Mouse (Mus musculus): ENCODE measurements around the gene Uchl4. TPM values are rescaled to one million over a fixed set of nuclear protein-coding genes. Genes with fewer than 3 reads are reported as not detected.
"Not testable (repeated sequence)": the region's sequence is repeated elsewhere in the genome, so short reads cannot be mapped to it uniquely, and the experiment has no call there.

The Uchl4 gene
- total RNA-seq, 4 experiments from 2014 or later, result 2.8 to 3.7 (median 3.2) TPM

DNA sequence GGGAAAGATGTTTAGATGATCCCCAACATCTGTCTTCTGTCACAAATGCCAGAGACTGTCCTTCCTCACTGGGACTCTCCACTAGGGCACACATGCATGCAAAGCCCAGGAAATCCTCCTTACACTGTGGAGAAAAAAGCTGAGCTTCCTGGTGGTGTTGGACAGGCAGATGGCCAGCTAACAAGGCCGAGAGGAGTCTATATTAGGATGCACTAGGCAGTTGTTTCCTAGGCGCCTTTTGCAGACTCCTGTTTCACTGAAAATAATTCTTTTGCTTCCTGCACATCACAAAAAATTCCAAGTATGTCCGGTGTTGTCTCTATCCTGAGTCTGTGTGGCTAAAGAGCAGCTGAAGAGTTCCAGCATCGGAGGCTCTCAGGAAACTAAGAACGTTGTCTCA, 3.8 kb upstream of the Uchl4 start:
- peak; percentile 37 for DNase-seq (ENCODE audit: low spot score)

GRCm38 (mm10) chr9:64231674-64232073, 3.3 kb upstream of the Uchl4 start:
- DNase-seq (ENCODE audit: low spot score), result no peak

DNA sequence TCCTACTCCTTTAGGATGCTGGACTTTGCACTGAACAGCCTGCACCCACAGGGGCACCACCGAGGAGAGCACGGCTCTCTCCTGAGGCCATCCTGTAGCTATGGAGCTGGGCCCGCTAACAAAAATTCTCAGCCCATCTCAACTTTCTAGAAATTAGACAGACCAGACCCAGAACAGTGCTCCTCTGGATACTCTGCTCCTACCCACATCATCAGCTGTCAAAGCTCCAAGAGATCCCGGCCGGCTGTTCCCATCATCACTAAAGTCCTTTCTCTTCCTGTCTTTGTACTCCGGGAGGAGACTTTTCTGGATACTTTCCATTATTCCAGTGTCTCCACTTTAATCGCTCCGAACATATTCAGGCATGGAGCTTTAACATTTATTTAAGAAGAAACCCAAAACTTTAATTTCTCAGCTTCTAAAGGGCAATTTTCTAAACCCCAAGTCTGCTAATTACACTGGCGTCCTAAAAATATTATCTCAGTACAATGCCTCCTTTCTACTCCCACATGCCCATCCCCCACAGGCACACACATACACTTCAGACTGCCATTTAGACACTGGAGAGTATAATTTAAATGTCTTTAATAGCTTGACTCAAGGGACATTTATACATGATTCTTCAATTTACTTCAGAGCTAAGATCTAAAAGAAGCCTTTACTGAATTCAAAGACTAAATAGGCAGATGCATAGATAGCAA, 2.6 kb upstream of the Uchl4 start:
- peak; percentile 50 for DNase-seq (ENCODE audit: low spot score)

DNA sequence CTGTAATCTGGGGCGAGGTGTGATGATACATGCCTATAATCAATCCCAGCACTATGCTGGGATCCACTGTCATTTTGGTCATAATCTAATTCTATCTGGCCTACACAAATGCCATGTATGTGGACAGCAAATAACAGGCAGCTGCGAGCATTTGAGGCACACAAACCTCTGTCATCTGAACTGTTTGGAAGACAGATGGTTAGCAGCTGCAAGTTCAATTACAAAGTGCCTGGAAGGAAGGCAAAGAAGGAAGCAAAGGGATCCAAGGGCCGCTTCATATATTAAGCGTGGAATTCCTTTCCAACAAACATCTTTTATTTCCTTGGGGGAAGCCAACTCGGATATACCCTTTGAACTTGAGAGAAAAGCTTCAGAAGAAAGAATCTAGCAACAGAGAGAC, 1.3 kb upstream of the Uchl4 start:
- DNase-seq (ENCODE audit: low spot score), result no peak

DNA sequence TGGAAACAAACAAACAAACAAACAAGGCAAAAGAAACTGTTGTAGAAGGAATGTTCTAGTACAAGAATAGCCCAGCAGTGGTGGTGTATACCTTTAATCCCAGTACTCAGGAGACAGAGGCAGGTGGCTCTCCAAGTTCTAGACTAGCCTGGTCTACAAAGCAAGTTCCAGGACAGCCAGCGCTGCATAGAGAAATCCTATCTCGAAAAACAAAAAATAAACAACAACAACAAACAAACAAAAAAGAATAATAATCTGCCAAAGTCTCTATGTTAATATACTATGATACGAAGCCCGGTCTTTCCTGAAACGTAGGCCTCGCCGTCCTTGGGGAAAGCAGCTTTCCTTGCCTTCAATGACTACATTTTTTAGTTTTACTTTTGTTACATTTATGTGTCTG, 1.1 kb downstream of the Uchl4 start:
- DNase-seq (ENCODE audit: low spot score), result no peak

DNA sequence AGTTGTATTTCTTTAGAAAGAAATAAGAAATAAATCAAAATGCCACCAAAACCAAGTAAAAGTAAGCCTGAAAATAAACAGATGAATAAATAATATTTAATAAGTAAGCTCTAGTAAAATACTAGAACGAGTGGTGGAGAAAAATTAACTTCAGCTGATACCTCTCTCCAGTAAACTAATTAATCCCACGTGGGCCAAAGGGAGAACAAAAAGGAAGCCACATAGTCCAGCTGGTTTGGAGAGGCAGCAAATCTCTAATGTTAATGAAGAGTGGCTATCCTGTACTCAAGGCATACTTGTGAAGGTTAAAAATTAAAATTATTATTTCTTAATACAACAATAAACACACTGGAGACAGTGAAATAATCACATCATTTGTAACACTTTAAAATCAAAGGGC, 5.1 kb downstream of the Uchl4 start:
- no peak for DNase-seq (ENCODE audit: low spot score)

GRCm38 (mm10) chr9:64240681-64241080, 5.7 kb downstream of the Uchl4 start:
- DNase-seq (ENCODE audit: low spot score), result no peak

DNA sequence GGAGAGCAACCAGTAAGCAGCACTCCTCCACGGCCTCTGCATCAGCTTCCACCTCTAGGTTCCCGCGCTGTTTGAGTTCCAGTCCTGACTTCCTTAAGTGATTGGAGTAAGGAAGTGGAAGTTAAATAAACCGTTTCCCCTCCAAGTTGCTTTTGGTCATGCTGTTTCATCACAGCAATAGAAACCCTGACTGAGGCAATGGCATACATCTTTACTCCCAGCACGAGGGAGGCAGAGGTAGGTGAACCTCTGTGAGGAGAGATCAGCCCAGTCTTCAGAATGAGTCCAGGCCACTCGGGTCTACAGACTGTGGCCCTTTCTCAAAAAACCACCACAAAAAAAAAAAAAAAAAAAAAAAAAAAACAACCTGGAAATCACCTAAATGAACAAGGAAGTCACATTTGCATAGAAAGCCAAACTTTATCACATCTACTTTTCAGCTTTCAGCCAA, 7.4 kb downstream of the Uchl4 start:
- no peak for DNase-seq (ENCODE audit: low spot score)

DNA sequence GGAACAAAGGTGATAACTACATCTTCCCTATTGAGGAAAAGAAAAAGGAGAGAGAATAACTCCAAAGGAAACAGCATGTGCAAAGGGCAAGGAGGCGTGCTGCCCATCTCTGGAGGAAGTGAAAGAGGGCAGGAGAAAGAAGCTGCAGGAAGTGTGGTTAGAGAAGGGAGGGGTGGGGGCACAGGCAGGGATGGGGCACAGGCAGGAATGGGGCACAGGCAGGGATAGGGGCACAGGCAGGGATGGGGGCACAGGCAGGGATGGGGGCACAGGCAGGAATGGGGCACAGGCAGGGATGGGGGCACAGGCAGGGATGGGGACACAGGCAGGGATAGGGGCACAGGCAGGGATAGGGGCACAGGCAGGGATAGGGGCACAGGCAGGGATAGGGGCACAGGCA, 14.4 kb downstream of the Uchl4 start:
- no peak for DNase-seq (ENCODE audit: low spot score)

DNA sequence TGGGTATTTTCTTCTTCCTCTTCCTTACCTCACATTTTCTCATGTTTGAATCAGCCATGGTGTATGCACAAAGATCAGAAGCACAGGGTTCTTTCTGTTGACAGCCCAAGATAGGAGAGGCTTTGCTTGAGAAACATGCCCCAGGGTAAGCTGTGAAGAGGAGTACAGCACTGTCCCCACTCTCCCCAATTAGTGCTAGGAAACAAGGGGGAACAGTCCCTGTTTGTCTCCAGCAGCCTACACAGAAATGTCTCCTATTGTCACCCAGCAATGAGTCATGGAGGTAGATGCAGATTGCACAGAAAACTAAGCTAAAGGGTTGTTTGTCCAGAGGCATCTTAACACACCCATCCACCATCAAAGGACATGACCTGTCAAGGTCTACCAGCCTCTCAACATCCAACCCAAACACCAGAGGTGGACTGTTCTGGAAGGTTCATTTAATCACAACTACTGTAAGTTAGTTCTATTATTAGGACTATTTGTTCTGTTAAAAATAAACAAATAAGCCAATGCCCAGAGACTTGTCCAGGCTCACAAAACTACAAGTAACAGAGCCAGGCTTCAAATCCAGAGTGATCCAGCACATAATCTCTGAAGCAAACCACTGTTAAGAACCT, 15.2 kb downstream of the Uchl4 start:
- no peak for DNase-seq (ENCODE audit: low spot score)

GRCm38 (mm10) chr9:64252591-64253020, 17.6 kb downstream of the Uchl4 start:
- peak; percentile 40 for DNase-seq (ENCODE audit: low spot score)

DNA sequence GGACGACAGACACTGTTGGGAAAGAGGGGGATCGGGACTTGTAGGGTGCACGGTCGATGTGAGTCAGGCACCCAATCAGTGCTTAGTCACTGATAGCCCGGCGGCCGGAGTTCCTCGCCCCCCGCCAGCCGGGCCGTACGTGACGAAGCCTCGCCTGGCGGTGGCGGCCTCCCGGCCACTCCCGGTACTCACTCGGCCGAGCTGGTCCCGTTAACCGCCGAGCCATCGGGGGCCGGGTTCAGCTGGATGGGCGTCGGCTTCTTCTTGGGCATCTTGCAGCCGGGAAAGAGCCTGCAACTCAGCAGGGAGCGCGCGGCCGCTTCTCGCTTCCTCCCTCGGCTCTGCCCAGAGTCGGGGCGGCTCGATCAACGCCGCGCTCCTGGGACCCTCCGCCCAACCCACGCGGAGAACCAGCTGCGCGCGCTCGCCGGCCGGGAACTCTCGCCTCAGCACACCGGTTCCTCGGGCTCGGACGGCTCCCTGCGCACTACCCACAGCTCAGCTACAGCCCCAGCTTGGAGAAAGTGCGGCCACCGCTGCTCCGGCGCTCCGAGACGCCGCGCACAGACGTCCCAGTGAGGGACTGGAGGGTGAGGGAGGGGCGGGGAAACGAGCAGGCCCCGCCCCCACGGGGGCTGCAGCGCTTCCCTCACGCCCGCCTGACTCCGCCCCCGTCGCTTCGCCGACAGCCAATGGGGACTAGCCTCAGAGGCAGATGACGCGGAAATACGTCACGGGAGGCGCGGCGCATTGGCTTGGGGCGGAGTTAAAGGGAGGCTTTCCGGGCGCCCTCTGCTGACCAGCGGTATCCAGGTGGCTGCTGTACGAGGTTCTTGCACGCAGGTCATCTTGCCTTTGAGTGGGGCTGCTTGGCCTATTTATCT, 18.3 kb downstream of the Uchl4 start, which contains the start of gene Map2k1:
Gene Map2k1, minus strand, starts transcription at position 611 of the 884 bp plus-strand sequence.
- DNase-seq (ENCODE audit: low spot score), result peak; percentile 99

- no peak for DNase-seq (ENCODE audit: low spot score)
Measured at GRCm38 (mm10) chr9:64255422-64255821, 20.4 kb downstream of the Uchl4 start.

GRCm38 (mm10) chr9:64256204-64256603, 21.2 kb downstream of the Uchl4 start:
- DNase-seq (ENCODE audit: low spot score), result no peak

DNA sequence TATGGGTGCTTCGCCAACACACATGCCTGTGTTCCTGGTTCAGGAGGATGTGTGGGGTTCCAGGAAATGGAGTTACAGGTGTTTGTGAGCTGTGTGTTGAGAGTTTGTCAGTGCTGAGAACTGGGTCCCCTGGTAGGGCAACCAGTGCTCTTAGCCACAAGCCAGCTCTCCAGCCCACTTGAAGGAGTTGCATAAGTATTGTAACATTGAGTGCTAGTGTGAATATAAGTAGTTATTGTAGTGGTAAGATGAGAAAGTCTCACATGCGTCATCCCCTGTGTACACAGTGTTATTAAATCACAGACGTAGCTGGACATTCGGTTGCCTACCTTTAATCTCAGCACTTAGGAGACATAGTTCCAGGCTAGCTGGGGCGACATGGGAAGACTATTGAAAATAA, 24.9 kb downstream of the Uchl4 start:
- DNase-seq (ENCODE audit: low spot score), result no peak

DNA sequence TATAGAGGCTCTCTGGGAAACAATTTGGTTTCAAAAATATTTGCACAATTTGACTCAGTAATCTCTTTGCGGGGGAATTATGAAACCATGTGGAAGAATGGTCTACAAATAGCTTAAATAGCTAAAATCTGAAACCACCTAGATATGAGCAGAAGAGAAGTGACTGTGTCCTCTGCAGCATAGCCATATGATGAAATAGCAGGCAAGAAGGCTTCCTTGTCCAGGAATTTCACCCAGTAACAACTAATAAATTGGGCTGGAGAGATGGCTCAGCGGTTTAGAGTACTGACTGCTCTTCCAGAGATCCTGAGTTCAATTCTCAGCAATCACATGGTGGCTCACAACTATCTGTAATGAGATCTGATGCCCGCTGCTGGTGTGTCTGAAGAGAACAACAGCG, 26.0 kb downstream of the Uchl4 start:
- no peak for DNase-seq (ENCODE audit: low spot score)

- no peak for DNase-seq (ENCODE audit: low spot score)
Measured at GRCm38 (mm10) chr9:64264813-64265212, 29.8 kb downstream of the Uchl4 start.

- DNase-seq (ENCODE audit: low spot score), result no peak
Measured at GRCm38 (mm10) chr9:64267231-64267630, 32.2 kb downstream of the Uchl4 start.

DNA sequence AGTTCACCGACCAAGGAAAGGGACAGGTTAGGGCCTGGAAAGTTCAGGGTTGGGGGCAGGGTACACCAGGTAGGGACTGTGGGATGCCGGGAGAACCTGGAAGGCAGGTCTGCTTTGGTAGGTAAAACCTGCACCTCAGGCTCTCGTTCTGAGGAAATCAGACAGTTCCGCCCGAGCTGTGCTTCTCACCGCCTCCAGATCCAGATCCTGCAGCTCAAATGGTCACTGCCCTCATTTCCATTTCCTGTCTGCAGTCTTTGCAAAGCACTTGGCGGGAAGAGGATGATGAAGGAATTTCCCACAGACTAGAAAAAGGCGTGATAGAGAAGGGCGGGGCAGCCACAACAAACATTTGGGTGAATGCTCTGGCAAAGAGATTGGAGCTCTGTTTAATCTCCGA, 33.2 kb downstream of the Uchl4 start:
- DNase-seq (ENCODE audit: low spot score), result no peak

- DNase-seq (ENCODE audit: low spot score), result not testable (repeated sequence)
Measured at GRCm38 (mm10) chr9:64268836-64269235, 33.8 kb downstream of the Uchl4 start.

- no peak for DNase-seq (ENCODE audit: low spot score)
Measured at GRCm38 (mm10) chr9:64271249-64271648, 36.2 kb downstream of the Uchl4 start.

GRCm38 (mm10) chr9:64272611-64273010, 37.6 kb downstream of the Uchl4 start:
- DNase-seq (ENCODE audit: low spot score), result peak; percentile 35
